Mouse (Mus musculus): ENCODE measurements around the gene Kcnn4. TPM values are rescaled to one million over a fixed set of nuclear protein-coding genes. Genes with fewer than 3 reads are reported as not detected.

Gene Kcnn4
- total RNA-seq, 2 experiments from 2014 or later: 0.41 to 0.81 TPM

DNA sequence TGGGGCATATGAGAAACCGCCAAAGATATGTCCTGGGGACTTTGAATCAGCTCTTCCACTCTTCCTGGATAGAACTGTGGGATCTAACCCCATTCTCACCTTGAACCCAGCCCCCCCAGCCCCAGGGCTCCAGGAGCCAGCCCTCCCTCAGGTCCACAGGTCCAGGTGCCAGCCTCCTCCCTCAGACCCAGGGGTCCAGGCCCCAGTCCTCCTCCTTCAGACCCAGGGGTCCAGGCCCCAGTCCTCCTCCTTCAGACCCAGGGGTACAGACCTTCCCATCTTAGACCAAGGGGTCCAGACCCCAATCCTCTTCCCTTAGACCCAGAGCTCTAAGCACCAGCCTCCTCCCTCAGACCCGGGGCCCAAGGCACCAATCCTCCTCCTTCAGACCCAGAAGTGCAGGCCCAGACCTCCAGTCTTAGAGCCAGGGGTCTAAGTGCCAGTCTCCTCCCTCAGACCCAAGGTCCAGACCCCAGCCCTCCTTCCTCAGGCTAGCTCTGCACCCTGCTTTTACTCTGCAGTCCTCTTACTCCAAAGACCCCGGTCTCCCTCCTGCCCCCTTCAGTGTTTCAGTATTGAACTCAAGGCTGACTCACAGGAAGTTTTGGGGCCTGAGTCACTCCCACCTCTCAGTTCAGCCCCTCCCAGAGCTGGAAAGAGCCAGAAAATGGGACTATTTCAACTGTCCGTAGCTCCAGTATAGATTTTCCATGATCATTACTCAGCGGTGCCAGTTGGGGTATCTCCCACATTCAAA lies 4.6 kb upstream of the Kcnn4 start:
- no peak for DNase-seq (ENCODE audit: low spot score in 2 of 2)

DNA sequence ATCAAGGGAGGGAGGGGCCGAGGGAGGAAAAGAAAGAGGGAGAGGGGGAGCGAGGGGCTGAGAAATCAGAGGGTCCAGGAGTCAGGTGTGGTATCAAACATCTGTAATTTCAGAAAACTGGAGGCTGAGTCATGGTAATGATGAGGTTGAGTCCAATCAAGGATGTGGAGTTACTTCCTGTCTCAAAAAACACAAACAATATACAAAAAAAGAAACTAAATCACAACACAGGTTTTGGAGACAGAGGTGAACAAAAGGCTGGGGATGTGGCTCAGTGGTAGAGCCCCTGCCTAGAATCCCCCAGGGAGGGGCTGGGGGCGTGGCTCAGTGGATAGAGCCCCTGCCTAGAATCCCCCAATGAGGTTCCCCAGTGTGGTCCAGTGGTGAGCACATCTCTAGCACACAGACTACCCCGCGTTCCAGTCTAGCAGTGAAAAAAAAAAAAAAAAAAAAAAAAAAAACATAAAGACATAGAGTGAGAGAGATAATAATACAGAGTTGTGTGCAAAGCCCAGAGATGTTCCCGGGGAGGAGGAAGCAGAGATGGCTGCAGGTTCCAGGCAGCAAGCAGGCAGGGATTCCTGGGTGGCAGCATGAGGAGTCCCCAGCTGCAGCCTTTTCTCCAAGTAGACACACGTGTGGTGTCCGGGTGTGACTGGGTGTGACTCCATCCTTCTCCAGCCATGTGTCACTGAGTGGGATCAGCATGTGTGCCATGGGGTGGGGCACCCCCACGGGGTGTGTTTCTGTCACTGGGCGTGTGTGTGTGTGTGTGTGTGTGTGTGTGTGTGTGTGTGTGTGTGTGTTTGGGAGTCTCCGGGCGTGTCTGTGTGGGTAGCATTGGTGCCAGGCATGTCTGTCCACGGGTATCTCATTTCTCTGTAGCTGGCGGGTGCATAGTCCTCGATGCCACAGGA lies 3.1 kb upstream of the Kcnn4 start:
- no peak for DNase-seq (ENCODE audit: low spot score in 2 of 2)

DNA sequence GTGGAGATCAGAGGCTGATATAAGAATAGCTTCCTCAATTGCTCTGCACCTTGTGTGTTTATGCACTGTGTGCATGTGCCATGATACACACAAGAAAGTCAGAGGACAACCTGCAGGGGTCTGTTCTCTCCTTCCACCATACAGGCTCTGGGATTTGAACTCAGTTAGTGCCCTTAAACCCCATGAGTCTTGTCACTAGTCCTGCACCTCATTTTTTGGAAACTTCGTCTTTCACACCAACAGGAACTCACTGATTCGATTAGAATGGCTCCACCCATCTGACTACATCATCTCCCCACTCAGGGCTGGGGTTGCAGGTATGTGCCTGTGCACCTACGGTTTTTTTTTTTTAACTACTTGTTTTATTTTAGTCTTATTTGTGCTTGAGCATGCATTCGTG lies 1.8 kb upstream of the Kcnn4 start:
- no peak for DNase-seq (ENCODE audit: low spot score in 2 of 2)

GRCm38 (mm10) chr7:24368946-24369345 lies 1.1 kb upstream of the Kcnn4 start:
- DNase-seq (ENCODE audit: low spot score in 2 of 2): no peak

GRCm38 (mm10) chr7:24371012-24371808 lies 1.1 kb downstream of the Kcnn4 start:
- DNase-seq (ENCODE audit: low spot score in 2 of 2): no peak

DNA sequence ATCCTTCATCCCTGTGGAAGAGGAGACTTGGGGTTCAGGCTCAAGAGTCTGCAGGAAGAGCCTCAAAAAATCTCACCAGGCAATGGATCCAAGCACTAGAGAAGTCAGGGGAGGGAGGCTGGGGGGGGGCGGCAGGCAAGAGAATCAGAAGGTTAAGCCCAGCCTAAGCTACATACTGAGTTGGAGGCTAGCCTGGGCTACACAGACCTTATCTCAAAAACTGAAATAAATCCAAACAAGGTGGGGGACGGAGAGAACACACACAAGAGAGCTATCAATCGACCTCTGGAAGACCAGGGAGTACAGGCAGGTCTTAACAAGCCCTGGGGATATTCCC lies 1.7 kb downstream of the Kcnn4 start:
- no peak for DNase-seq (ENCODE audit: low spot score in 2 of 2)

DNA sequence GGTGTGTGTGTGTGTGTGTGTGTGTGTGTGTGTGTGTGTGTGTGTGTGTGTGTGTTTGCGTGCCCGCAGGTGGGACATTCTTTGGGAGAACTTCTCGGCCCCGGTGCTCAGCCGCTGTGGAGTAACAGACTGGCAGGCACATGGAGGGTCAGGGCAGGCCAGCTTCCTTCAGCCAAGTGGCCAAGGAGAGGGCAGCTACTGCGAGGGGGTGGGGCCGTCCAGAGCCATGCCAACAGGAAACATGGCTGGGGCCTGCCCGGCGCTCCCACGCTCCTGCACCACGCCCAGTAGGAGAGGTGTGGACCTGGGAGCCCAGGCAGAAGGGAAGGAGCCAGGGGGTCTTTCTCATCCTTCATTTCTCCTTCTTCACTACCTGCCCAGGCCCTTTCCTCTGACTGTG lies 2.2 kb downstream of the Kcnn4 start:
- no peak for DNase-seq (ENCODE audit: low spot score in 2 of 2)

GRCm38 (mm10) chr7:24372786-24373185 lies 2.7 kb downstream of the Kcnn4 start:
- DNase-seq (ENCODE audit: low spot score in 2 of 2): no peak

DNA sequence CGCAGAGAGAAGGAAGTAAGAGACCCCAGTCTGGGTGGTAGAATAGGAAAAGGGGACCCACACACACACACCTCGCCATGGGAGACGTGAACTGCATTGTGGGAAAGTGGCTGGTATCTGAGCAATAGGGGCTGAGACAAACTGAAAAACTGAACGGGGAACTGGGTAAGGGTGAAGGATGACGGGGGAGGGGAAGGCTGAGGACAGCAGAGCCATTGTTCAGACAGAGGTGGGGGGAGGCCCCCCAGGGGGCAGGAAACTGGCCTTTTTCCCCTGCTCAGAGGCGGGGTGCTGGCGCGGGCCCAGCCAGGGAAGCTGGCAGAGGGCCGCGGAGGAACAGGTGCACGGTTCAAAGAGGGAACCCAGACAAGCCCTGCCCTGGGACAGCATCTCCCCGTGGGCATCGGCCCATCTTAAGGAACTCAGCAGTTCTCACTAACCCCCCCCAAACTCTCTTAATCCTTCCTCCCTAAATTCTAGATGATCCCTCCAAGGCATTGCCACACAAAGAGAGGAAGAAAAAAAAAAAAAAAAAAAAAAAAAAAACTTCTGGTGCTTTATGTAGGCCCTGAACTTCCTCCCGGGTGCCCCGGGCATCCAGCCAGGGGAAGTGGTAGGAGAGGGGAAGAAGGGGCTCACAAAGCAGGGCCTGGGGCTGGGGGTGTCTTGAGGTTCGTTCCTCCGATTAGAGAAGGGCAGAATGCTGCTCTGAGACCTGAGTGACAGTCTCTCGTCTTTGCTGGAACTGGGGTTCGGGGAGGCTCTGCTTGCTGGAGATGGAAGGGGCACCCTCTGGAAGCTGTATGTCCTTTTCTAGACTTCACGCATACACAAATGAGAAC lies 3.7 kb downstream of the Kcnn4 start:
- peak; percentile 38 to 53 for DNase-seq (ENCODE audit: low spot score in 2 of 2)

DNA sequence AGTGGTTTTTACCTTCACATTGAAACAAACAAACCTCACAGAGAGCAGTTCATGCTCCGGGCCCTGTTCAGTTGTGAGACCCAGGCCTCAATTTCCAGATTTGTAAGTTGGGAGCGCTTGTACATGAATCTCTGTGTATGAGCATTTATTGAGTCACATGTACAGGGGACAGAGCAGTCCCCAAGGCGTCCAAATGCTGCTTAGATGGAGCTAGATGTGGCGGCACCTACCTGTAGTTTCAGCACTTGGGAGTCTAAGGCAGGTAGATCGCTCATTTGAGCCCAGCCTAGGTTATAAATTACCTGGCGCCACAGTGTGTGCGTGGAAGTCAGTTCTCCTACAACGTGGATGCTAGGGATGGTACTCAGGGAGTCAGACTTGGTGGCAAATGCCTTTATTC lies 6.4 kb downstream of the Kcnn4 start:
- DNase-seq (ENCODE audit: low spot score in 2 of 2): no peak

GRCm38 (mm10) chr7:24377091-24377865 lies 7.2 kb downstream of the Kcnn4 start:
- no peak for DNase-seq (ENCODE audit: low spot score in 2 of 2)

DNA sequence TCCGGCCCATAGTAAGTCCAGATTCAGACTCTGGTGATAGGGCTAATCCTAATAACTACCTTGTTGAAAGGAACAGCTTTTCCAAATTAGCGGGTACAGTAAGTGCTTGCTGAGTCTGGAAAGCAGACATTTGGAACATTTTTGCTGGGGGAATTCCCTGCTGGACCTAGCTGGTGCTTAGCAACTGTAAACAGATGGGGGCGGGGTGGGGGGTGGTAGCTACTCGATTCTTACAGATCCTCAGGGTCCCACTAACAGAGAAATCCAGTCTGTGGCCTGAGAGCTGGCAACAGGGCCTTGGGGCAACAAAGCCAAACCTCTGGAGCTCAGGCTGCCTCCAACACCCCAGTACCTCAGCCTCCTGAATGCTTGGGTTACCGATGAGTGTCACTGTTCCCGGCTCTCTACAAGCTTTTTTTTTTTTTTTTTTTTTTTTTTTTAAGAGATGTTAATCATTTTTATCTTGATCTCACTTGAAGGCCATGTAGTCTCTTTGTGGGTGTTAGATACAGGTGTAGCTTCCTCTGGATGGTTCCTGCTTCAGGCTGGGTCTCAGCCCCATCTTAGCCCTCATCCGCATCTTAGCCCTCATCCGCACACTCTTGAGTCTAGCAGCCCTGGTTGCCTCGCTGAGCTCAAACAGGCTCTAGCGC lies 8.1 kb downstream of the Kcnn4 start:
- no peak for DNase-seq (ENCODE audit: low spot score in 2 of 2)

GRCm38 (mm10) chr7:24379934-24380333 lies 9.9 kb downstream of the Kcnn4 start:
- no peak for DNase-seq (ENCODE audit: low spot score in 2 of 2)

DNA sequence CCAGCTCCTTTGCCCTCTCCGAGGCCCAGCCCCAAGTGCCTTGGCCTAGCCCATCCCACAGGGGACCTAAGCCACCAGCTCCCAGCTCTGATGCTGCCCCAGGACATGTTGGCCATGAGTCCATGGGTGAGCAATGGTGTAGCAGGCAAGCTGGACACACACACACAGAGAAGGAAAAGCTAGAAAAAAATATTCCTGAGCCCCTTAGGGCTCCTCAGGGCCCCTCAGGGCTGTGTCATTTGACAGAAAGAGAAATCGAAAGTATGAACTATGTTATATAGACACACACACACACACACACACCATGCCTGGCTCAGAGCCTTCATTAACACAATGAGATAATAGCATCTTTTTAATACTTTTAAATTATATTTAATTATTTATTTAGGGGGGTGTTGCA lies 10.3 kb downstream of the Kcnn4 start:
- DNase-seq (ENCODE audit: low spot score in 2 of 2): no peak

DNA sequence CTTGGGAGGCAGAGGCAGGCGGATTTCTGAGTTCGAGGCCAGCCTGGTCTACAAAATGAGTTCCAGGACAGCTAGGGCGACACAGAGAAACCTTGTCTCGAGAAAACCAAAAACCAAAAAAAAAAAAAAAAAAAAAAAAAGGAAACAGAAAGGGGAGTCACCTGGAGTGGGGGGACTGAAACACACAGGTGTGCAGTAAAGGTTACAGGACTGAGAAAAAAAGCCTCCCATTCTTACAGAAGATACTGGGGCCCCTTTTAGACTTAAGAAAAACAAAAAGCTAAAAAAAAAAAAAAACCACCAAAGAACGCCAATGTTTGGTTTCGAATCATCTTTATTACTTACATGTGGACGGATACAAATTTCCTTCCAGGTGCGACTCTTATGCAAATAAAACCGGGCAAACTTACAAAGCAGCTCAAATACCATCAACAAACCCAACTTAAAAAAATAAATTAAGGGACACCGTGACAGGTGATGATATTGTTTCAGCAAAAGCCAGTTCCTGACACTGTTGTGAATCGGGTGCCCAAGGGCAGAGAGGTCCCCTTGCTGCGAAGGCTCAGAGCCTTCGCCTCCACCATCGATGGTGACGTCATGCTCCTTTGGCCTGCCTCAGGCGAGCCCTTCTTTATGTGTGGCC lies 12.8 kb downstream of the Kcnn4 start:
- DNase-seq (ENCODE audit: low spot score in 2 of 2): no peak

- DNase-seq (ENCODE audit: low spot score in 2 of 2): no peak
Observed at GRCm38 (mm10) chr7:24384070-24384469, 14.0 kb downstream of the Kcnn4 start.

DNA sequence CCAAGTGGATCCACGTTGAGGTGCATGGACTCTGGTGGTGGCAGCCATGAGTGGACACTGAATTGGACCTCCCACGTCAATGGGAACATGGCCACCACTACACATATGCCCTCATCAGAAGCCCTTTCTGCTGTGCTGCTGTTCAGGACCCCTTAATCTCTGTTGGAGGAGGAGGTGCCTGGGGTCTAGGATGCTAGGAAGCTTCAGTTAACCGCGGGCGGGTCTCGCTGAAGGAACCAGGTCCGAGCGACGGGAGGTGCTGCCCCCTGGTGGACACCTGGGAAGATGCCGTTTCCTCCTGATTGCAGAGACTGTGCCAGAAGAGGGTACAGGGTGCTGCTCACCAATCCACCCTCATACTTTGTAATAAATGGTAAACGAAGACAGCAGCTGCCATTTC lies 14.8 kb downstream of the Kcnn4 start:
- peak; percentile 63 for DNase-seq (ENCODE audit: low spot score in 2 of 2)

DNA sequence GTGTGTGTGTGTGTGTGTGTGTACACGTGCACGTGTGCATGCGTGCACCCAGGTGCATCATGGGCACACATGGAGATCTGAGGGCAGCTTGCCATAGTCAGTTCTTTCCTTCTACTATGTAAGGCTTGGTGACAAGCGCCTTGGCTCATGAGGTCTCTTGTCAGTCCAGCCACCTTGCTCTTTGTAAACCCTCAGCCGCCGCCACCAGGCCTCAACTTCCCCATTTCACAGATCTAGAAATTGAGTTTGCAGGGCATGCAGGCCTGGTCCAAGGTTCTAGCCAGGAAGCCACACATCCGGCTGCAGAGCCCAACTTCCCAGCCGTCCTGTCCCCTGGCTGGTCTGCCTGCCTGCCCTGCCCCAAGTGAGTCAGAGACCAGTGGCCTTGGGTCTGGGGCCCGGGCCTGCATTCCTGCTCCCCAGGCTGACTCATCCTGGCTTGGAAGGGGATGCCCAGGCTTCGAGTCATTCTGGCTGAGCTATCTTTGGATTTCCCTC lies 17.0 kb downstream of the Kcnn4 start:
- DNase-seq (ENCODE audit: low spot score in 2 of 2): no peak
